Mouse (Mus musculus) liver, postnatal 0 days (tissue): ENCODE data around the gene Neb. TPM values are rescaled to one million over a fixed set of nuclear protein-coding genes. Genes with fewer than 3 reads are reported as not detected.
A peak's percentile ranks its signal among the peaks of the same experiment; 100 is the strongest.

Experiments used
- ATAC-seq: fragments of 200-750 bp; cut with Nextera tagmentation; 2 replicates; pipeline ENCODE4 v1.8.0; 2017; ENCODE audit warnings: mild to moderate bottlenecking, moderate library complexity
- DNase-seq: peaks from one replicate; pipeline ENCODE4 v3.0.0-alpha.2; 2016
- H3K27ac ChIP-seq: fragments of 300-500 bp; sonication (generic); 2 replicates; pipeline ENCODE4 v1.5.1; 2014; ENCODE audit warnings: antibody characterized with exemption, moderate library complexity, mild to moderate bottlenecking, low read depth
- H3K27me3 ChIP-seq: fragments of 300-500 bp; sonication (generic); 2 replicates; pipeline ENCODE4 v1.6.1; 2014; ENCODE audit warnings: low read length, control low read depth, mixed read lengths; ENCODE audit not compliant: insufficient read depth
- H3K36me3 ChIP-seq: fragments of 300-500 bp; sonication (generic); replicated peaks from 2 replicates; pipeline ENCODE4 v1.6.1; 2014; ENCODE audit warnings: mild to moderate bottlenecking, control low read depth, low read length, moderate library complexity, mixed read lengths; ENCODE audit not compliant: insufficient read depth
- H3K4me1 ChIP-seq: fragments of 300-500 bp; sonication (generic); 2 replicates; pipeline ENCODE4 v1.6.1; 2014; ENCODE audit warnings: antibody characterized with exemption, mild to moderate bottlenecking, control low read depth; ENCODE audit not compliant: insufficient read depth
- H3K4me2 ChIP-seq: fragments of 300-500 bp; sonication (generic); 2 replicates; pipeline ENCODE4 v1.6.1; 2014; ENCODE audit warnings: low read depth, mild to moderate bottlenecking, low read length, moderate library complexity, mixed read lengths
- H3K4me3 ChIP-seq: fragments of 300-500 bp; sonication (generic); 2 replicates; pipeline ENCODE4 v1.5.1; 2014; ENCODE audit warnings: low read depth, low read length
- H3K9ac ChIP-seq: fragments of 300-500 bp; sonication (generic); replicated peaks from 2 replicates; pipeline ENCODE4 v1.6.1; 2014; ENCODE audit warnings: mild to moderate bottlenecking, moderate library complexity
- H3K9me3 ChIP-seq: fragments of 300-500 bp; sonication (generic); 2 replicates; pipeline ENCODE4 v1.6.1; 2016; ENCODE audit warnings: mild to moderate bottlenecking, control low read depth, low read length, mixed read lengths
- CTCF ChIP-seq: sonication (generic); IDR thresholded peaks from 2 replicates; pipeline ENCODE4 v1.5.1; 2016; ENCODE audit warnings: antibody characterized with exemption, low read depth
- EP300 ChIP-seq: IDR thresholded peaks from 2 replicates; pipeline ENCODE4 v1.6.1; 2016; ENCODE audit warnings: antibody characterized with exemption, low read depth, mild to moderate bottlenecking
- WGBS: fragments of 180-500 bp; shearing (Covaris S2); extraction: QIAGEN DNeasy Blood & Tissue Kit; methylation state at CpG from one replicate; pipeline ENCODE4 v1.1.7; 2014; ENCODE audit not compliant: insufficient replicate concordance; 5-methylcytosine and 5-hydroxymethylcytosine counted together
- polyA plus RNA-seq: library from polyadenylated mRNA; unstranded; fragments of >200 nt; fragmentation: Nextera tagmentation; extraction: Ambion mirVana; gene quantifications from 2 replicates; pipeline ENCODE4 v1.2.1, GENCODE M21; 2015

Neb gene
- polyA plus RNA-seq, 1 experiment from 2014 or later: 1.7 TPM

DNA sequence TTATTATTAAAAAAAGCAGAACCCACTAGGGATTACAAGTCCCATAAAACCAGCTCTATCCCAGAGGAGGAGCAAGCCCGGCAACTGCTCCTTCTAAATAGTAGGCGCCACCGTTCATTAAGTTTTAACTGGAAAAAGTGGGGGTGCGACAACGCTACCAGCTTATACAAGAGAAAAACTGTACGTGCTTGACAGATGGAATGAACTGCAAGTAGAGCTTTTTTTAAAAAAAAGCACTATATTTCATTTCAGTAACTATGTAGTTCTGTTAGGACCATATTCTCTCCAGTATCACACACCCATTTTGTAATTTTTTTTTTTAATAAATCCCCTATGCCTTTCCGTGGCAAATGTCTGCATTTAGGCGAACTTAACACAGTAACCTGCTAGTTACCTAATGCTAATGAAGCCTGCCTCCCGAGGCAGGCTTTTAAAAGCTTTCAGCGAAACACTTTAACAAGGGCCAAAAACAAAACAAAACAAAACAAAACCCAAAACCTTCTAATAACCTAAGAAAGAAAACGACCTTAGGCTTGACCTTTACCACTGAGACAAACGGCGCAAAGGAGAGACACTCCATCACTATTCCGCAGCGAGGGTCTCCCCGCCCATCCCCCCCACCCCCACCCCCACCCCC is 45.5 kb upstream of the Neb start:
- H3K4me1 ChIP-seq: peaks cover 20% of the 10 kb centered on the region
- peak overlapping the region; percentile 92 for H3K4me2 ChIP-seq
- no peaks in the 10 kb centered on the region for H3K9me3 ChIP-seq
- H3K36me3 ChIP-seq: no peaks in the 10 kb centered on the region
- DNase-seq (no peak), ATAC-seq (no peak)
- H3K27me3 ChIP-seq: no peaks in the 10 kb centered on the region
- WGBS: 2% methylated on average over 16 of the region's 16 CpGs
- no peak for TF ChIP-seq CTCF
- no peak for TF ChIP-seq EP300
- peak overlapping the region; percentile 95 for H3K27ac ChIP-seq
- peak overlapping the region; percentile 99 for H3K9ac ChIP-seq
- H3K4me3 ChIP-seq: peak overlapping the region; percentile 97

DNA sequence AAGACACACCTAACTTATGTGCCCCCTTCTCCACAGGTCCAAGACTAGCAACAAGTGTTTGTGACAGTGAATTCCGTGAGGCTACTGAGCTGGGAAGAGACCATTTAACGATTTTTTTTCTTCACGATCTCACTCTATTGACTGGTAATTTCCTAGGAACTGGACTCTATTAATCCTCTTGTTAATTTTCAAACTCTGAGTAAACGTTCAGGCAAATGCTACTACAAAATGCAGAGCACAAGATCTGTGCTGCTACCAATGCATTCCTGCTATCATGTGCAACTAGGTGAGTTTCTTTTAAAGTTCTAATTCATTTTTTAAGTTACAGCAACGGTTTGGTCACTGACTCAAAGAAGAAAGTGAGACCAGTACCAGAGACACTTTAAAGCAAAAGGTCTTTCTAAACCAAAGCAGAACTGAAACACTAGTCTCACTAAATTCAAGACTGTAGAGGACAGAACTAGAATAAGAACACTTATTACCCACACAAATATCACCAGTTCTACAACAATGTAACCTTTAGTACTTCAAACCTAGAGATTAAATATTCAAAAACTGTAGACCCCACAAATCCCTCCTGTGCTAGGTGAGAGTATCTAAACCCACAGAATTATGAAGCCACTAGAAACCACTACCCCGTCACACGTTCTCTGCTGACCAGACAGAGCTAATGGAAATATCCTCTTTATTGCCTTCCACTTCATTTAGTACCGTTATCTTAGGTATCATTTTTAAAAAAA is 44.8 kb upstream of the Neb start:
- Histone ChIP-seq H3K27me3 (no peaks in the 10 kb centered on the region), H3K27ac (peak overlapping the region; percentile 95), H3K4me3 (peak overlapping the region; percentile 97), H3K36me3 (no peaks in the 10 kb centered on the region), H3K9me3 (no peaks in the 10 kb centered on the region), H3K4me2 (peak overlapping the region; percentile 92), H3K9ac (peak overlapping the region; percentile 99), H3K4me1 (peaks cover 23% of the 10 kb centered on the region)
- TF ChIP-seq CTCF (no peak), EP300 (no peak)
- no peak for DNase-seq
- no peak for ATAC-seq
- WGBS: 33% methylated on average over 8 of the region's 8 CpGs

DNA sequence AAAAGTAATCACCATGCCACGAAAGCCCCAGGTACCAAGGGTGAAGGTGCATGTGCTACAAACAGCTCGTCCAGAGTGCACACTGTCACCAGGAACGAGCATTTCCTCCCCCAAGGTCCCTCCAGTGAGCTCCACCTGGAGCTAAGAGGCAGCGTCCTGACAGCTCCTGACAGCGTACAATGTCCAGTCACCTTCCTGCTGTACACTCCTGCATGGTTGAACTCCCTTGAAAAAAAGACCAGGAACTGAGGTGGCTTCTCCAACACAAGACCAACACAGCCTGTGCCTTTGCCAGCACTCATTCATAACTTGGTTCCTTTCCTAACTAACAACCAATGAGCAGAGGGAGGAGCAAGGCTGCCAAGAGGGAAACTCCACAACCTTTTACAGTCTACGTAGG is 42.9 kb upstream of the Neb start:
- TF ChIP-seq CTCF: no peak
- TF ChIP-seq EP300: no peak
- no peak for ATAC-seq
- Histone ChIP-seq H3K4me2 (peak overlapping the region; percentile 92), H3K4me3 (no peak overlapping the region), H3K9me3 (no peaks in the 10 kb centered on the region), H3K4me1 (peaks cover 27% of the 10 kb centered on the region), H3K27ac (peak overlapping the region; percentile 95), H3K9ac (peak overlapping the region; percentile 66), H3K27me3 (no peaks in the 10 kb centered on the region), H3K36me3 (0 out of 2 replicates have a peak, but pooled peaks cover under 1% of the 10 kb centered on the region)
- DNase-seq: no peak
- WGBS: 45% methylated on average over 6 of the region's 6 CpGs

DNA sequence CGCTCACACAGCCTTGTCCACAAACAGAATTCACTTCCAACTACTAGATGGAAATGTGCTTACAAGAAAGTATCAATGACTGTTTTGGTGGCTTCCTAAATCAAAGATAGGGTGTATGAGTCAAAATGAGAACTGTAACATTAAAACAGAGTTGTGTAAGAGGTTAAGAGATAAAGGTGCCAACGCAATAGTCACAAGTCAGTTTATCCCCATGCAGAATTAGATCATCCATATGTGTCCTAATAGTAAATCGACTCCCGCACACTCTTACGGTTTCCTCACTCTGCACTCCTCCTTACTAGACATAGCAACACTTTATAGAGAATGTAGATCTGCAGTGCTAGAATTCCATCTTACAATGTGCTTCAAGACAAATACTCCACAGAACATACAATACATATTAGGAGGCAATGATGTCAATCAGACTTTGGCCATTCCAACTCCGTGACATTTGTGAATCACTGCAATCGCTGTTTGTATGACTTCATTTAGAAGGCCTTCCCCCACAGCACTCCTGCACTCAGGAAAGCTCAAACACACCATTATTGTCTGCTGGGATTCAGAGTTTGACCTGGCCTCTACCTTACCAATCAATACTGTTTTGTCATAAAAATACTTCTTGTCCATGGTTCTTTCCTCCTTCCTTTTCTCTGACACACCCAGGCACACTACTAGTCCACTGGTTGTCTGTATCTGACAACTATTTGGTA is 41.9 kb upstream of the Neb start:
- 71% methylated on average over 7 of the region's 7 CpGs for WGBS
- Histone ChIP-seq H3K9me3 (no peaks in the 10 kb centered on the region), H3K9ac (0 out of 2 replicates have a peak overlapping the region, but pooled peaks have one; percentile 42), H3K27ac (peak overlapping the region; percentile 95), H3K4me3 (no peak overlapping the region), H3K36me3 (peaks cover 9% of the 10 kb centered on the region), H3K27me3 (no peaks in the 10 kb centered on the region), H3K4me2 (peak overlapping the region; percentile 92), H3K4me1 (peaks cover 23% of the 10 kb centered on the region)
- ATAC-seq (peak; percentile 73), DNase-seq (no peak)
- TF ChIP-seq CTCF (no peak), EP300 (no peak)

DNA sequence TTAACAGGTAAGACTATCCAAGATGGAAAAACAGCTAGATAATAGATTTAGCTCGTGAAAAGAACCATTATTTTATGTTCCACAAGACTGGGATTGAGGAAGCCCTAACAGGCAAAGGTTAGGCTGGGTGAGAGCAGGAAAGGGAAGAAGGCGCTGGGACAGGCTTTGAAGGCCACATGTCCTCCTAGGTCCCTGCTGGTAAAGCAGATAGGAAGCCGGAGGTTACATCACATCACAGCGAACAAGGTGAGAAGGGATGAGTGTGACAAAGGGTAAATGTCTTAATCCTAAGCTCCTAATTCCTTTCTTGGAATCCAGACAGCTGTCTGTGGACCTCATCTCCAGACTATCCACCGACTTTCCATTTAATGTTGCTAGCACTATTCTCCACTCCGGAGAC is 41.0 kb upstream of the Neb start:
- H3K4me3 ChIP-seq: no peak overlapping the region
- H3K27ac ChIP-seq: peak overlapping the region; percentile 95
- peak overlapping the region; percentile 44 for H3K4me2 ChIP-seq
- WGBS: 50% methylated on average over 6 of the region's 6 CpGs
- ATAC-seq: no peak
- no peak for DNase-seq
- TF ChIP-seq EP300 (no peak), CTCF (no peak)
- peak overlapping the region; percentile 42; the same call in 1 of the 2 replicates for H3K9ac ChIP-seq
- no peaks in the 10 kb centered on the region for H3K9me3 ChIP-seq
- peaks cover 23% of the 10 kb centered on the region for H3K4me1 ChIP-seq
- no peaks in the 10 kb centered on the region for H3K27me3 ChIP-seq
- H3K36me3 ChIP-seq: peaks cover 9% of the 10 kb centered on the region

DNA sequence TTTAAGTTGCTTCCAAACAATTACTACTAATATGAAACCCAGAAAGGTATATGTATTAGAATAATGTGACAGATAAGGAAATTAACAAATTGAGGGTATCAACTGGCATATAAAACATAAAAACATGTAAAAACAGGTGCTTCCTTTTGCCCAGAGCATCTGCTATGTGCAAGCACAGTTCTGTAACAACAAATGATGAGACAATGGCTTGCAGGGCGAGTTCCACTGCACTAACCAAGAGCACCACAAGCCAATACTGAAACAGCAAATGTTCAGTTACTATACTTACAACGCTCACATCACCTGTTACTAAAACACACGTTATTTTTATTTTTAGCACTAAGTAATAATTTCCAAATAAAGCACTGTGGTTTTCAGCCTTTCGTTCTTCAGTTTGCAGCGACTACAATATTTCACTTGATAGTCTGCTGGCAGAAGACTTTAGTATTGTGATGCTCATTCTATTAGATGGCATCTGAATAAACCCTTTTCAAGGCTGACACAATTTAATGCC is 34.3 kb upstream of the Neb start:
- H3K36me3 ChIP-seq: peaks cover 46% of the 10 kb centered on the region
- DNase-seq (no peak), ATAC-seq (no peak)
- H3K4me2 ChIP-seq: no peak overlapping the region
- H3K4me3 ChIP-seq: no peak overlapping the region
- H3K9ac ChIP-seq: no peak overlapping the region
- peaks cover 4% of the 10 kb centered on the region; the same call in 1 of the 2 replicates for H3K4me1 ChIP-seq
- peaks cover 3% of the 10 kb centered on the region; the same call in 1 of the 2 replicates for H3K9me3 ChIP-seq
- TF ChIP-seq EP300 (no peak), CTCF (no peak)
- no peaks in the 10 kb centered on the region for H3K27me3 ChIP-seq
- no peak overlapping the region for H3K27ac ChIP-seq
- WGBS: 90% methylated on average over 5 of the region's 5 CpGs
